Mouse (Mus musculus): ENCODE data around the gene Cfap58.

GRCm38 (mm10) chr19:48049361-48049760 lies 111.9 kb downstream of the Cfap58 start:
- TF ChIP-seq GATA1 (IDR thresholded peaks at IDR 0.05; ENCODE audit: low read length) (no peak), TAL1 (IDR thresholded peaks at IDR 0.05; ENCODE audit: low read length) (no peak)

All from erythroblast, embryonic 14.5 days (primary cell).